In genomic region chr7:106296912-106297311, GRCm38 (mm10) we compare ENCODE assay signal across 6 mouse cellular contexts.
ATAC-seq lines count a peak whose summit lies in the region.
"Not testable (repeated sequence)": the region's sequence is repeated elsewhere in the genome, so short reads cannot be mapped to it uniquely, and the experiment has no call there.

No protein-coding gene starts in this region.

- H3K9ac ChIP-seq in kidney, embryonic 14.5 days (ENCODE audit: low read depth, low read length), result not testable (repeated sequence)

- not testable (repeated sequence) for H3K4me2 ChIP-seq in kidney, embryonic 14.5 days (replicated peaks; ENCODE audit: low read depth, low read length)

- H3K4me1 ChIP-seq in kidney, embryonic 14.5 days (ENCODE audit: control insufficient read depth, insufficient read depth, low read length), result not testable (repeated sequence)

- ATAC-seq in CD4-positive, CD25-positive, alpha-beta regulatory T cell, adult 4 months, result peak; percentile 97
- peak; percentile 81 for ATAC-seq in erythroblast, adult 5-6 weeks (replicated peaks; ENCODE audit: low FRiP score, poor library complexity, severe bottlenecking)
- ATAC-seq in hematopoietic stem cell, adult 5-6 weeks (replicated peaks in 1 of 2; ENCODE audit: insufficient read depth in 1 of 2, low FRiP score in 2 of 2, low TSS enrichment in 1 of 2, low read depth in 1 of 2, poor library complexity in 2 of 2, severe bottlenecking in 2 of 2), result peak; percentile 99 to 100
- ATAC-seq in kidney, embryonic 14.5 days (ENCODE audit: low FRiP score, low TSS enrichment), result 0 out of 2 replicates have a peak, but pooled peaks have one; percentile 52
- ATAC-seq in megakaryocyte, adult 5-6 weeks (ENCODE audit: poor library complexity, severe bottlenecking), result peak; percentile 100
- ATAC-seq in monocyte, adult 5-6 weeks (replicated peaks; ENCODE audit: insufficient number of reproducible peaks, low FRiP score, low TSS enrichment, poor library complexity, severe bottlenecking), result peak; percentile 98

- WGBS in kidney, embryonic 14.5 days, result no CpG with 5 or more reads among the region's 1 CpGs

- H3K36me3 ChIP-seq in kidney, embryonic 14.5 days (ENCODE audit: control insufficient read depth, insufficient read depth, low read length), result not testable (repeated sequence)

- not testable (repeated sequence) for H3K27me3 ChIP-seq in kidney, embryonic 14.5 days (ENCODE audit: control insufficient read depth, insufficient read depth, low read length)

- H3K4me3 ChIP-seq in kidney, embryonic 14.5 days (ENCODE audit: low read length), result not testable (repeated sequence)

- H3K9me3 ChIP-seq in kidney, embryonic 14.5 days (ENCODE audit: control insufficient read depth, low read length), result not testable (repeated sequence)

- H3K27ac ChIP-seq in kidney, embryonic 14.5 days (ENCODE audit: low read depth, low read length), result not testable (repeated sequence)
